Mouse (Mus musculus): Measurements from ENCODE around the gene Rassf6.

Rassf6 gene

DNA sequence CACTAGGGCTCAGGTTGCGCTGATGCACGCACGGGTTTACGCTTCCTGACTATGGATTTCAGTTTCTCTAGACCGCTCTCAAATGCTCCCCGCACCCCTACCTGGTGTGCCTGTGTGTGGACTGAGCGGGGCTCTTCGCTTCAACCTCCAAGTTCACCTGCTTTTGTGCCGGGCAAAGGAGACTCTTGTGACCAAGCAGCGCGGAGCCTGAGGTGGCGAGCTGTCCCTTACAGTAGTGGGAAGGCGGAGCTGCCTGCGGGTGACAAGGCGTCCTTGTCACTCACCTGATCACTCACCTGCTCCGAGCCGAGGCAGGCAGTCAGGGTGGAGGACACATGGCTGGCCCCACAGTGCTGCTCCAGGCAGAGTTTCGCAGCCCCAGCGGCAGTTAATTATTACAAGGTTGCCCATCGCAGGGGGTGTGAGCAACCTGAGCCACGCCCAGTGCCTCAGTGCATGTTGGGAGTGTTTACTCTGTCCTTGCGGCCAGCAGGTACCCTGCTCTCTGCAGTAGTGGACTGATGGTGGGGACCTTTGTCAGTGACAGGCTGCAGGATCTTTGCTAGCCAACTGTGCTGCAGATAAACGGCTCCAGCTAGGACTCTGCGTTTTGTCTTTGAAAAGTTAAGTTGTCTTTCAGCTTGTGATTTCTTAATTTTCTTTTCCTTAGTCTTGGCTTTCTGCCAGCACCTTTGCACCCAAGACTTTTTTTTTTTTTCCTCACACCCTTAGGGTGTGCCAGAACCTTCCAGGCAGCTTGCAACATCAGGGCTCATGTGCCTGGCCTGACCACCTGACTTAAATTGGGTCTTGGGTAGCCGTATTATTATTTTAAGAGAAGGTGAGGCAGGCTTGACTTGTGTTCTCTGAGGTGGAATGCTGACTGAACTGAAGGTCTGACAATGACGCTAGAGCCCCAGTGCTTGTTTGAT, at the start of gene Rassf6:
TSS of gene Rassf6 (minus strand) at position 372 of the 932 bp plus-strand sequence.
- no peak for DNase-seq

DNA sequence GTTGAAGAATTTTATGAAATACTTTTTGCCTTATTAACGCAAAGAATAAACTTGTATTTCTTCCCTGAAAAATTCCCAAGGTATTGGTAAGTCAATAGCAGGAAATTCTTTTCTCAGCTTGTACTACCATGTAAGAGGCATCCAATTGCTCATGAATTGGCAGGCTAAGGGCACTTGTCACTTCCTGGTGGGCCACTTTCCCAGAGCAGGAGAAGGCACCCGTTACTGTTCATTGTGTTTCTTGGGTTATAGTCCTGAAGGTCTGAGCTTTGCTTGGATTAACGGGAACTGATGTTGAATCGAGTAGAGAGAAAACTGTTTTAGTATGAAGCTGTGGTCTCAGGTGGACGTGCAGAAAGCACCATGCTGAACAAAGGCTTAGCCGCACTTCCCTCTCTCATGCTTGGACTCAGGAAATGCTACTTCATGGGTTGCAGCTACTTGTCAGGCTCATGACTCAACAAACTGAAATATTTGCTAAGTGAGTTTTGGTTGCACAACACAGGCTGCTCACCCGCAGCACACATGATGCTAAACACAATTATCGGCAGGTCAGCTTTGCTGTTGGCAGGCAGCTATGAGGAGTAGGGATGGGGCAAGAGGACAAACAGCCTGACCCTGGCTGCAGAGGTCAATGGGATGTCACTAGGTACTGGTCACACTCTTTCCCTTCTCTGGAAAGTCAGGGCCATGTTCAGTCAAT, 49.1 kb upstream of the Rassf6 start:
- no peak for DNase-seq

DNA sequence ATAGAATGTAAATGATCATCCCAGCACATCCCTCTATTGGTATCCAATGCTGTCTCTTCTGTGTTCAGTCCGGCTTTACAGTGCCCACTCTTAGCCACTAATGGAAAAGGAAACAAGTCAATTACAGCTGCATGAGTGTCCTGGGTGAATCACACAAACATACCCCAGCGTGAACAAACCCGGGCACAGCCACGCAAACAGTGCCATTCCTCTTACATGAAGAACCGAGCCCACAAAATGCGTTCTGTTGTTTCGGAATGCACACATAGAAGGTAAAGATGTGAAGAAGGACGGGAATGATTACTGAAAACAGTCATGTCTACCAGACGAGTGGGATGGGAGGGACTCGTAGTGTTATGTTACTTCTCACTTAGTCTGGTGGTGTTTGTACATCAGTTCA, 47.5 kb upstream of the Rassf6 start:
- DNase-seq: no peak

DNA sequence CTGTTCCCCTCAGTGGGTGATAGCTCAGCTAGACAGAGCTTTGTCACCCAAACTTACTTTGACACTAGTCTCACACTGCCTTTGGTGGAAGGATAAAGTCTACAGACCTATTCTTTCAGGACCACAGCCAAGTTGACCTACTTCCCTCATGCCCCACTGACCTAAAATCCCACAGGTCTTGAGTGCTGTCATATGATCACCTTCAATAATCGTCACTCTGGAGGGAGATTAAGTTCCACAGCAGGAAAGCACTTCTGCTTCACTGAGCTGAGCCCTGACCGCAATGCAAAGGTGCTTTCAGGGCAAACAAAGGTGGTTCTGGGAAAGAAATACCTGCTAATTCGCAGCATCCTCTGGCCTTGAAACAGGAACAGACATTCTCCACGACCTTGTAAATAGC, 44.5 kb upstream of the Rassf6 start:
- no peak for DNase-seq

DNA sequence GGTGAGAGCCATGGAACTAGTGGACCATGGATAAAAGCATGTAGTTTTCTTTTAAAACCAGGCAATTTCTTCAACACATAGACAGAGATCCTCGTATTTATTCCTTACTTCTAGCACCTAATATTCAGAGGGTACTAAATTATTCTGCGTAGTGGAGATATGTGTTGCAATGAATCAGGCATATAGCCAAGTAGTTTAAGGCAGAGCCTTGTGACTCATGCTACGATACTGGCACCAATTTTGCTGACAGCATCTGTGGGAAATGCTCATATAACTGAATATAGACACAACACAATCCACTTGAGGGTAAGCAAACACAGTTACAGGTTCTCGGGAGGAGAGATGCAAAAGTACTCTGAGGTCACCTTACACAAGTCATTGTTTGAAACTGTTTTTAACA, 41.4 kb upstream of the Rassf6 start:
- no peak for DNase-seq

DNA sequence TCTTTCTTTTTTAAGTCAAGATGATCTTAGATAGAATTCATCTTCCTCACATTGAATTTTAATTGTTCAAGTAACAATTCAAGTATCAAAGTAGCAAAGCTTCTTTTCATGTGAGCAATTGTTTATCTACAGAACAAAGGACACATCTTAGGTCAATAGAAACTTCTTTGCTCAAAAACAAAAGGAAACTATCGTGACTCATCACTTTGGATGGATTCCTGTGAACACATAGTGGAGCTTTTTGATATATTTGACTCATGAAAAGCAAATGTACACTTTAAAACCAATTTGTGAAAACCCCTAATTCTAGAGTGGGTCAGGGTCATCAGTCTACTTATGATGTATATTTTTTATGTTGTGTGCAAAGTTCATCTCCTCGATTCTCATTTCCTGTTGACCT, 37.1 kb upstream of the Rassf6 start:
- DNase-seq: no peak

DNA sequence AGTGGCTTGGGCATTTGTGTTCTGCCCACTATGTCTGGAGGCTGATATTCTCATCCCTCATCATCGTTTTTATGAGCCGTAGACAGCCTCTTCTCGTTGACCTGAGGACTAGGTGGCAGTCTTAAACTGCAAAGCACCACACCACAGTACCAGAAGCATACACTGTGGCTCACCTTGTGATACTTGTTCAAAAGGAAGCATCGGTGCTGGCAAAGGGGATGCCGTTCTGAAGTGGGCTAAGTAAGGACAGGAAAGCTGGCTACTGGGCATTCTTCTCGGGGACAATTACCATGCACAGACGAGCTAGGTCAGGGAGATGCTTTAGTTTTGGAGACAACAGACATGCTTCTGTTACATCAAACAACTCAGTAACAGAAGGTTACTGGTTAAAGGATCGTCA, 21.4 kb upstream of the Rassf6 start:
- no peak for DNase-seq

DNA sequence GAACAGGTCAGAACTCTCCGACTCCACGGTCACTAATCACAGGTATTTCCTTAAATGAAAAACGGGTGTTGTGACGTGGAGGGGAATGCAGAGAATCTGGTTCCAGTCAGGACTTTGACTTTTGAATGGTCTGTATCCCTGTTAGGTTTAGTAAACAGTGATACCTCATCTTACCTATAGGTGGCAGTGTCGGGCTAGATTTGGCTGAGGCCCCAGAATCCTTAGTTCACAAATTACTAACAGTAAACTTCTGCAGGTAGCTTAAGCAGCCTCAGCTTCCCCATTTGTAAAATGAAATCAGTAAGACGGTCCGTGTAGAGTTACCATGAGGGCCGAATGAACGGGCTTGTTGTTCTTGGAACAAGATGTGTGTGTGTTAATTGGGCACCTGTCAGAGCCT, 21.0 kb upstream of the Rassf6 start:
- DNase-seq: no peak

DNA sequence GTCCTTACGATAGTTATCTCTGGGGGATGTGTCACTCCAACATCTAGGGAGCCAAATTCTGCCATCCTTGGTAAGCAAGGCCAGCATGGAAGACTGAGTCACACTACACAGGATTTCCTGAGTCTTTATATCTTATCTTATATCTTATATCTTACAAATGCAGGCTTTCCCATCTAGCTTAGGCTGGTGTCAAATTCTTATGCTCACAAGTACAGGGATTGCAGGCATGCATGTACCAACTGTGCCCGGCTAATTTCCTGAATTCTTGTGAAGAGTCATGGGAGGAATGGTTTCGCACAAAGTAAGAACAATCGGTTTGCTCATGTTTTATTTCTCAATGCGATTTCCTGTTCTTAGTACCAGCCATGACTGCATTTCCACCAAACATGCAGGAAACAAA, 20.0 kb upstream of the Rassf6 start:
- no peak for DNase-seq

DNA sequence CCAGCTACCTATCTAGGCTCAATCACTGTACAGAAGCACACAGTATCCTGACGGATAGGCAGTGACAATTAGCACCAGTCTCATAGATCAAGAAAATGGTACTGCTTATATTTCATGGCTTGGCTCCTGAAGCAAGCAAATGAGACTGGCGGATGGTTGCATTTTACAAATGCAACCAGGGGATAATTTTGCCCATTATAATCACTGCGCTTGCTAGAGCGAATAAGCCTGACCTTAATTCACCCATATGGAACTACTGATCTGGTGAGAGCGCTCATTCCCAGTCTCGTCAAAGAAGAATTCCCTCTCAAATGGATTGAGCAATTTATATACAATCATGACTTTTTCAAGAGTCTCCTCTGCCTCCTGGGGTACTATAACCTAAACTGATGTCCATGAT, 16.2 kb upstream of the Rassf6 start:
- DNase-seq: no peak

DNA sequence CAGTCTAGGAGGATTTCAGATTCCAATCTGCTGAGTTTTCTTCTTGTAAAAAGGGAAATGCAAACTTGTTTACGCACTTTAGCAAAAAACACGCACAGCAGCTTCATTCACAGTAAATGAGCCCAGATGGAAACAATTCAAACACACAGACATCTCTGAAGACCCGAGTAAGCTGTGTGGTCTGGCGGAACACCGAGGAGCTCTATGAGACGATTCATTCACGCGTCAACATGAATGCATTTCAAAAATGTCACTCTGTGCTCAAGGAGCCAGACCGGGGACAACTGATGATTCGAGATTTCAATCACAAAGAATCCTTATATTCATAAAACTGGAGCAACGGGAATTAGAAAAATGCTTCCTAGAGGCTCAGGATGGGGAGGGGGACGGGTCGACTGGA, 15.4 kb upstream of the Rassf6 start:
- no peak for DNase-seq

DNA sequence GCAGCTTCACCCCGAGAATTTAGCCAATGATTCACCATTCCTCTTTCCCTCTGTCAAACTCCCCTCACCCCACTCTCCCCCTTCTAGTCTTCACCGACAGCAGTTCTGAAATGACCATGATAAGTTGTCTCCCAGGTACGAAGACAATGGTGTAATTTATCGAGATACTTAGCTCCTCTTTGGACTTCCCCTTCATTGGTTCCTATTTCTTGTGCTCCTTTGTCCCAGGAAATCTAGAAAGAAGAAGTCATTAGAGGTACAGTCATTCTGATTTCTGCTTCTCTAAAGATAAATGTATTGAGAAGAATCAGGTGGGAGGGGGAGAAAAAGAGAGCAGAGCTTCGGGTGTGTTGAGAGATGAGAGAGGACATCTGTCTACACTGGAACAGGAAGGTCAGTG, 14.3 kb upstream of the Rassf6 start:
- no peak for DNase-seq

DNA sequence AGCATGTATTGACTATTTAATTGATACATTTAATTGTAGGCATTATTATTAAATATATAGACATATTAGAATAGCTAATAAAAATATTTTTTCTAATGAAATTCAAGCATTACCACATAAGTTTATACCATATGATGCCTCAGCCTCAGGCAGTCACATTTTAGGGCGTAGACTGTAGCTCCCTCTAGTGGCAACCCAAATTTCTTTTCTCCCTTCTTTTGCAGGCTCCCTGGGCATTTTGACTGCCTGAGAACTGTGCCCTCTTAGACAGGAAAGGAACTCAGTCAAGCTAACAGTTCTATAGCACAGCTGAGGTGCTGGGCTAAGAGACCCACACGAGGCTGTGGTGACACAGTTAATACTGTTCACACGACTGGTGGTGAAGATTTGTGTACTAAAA, 12.3 kb upstream of the Rassf6 start:
- DNase-seq: no peak

DNA sequence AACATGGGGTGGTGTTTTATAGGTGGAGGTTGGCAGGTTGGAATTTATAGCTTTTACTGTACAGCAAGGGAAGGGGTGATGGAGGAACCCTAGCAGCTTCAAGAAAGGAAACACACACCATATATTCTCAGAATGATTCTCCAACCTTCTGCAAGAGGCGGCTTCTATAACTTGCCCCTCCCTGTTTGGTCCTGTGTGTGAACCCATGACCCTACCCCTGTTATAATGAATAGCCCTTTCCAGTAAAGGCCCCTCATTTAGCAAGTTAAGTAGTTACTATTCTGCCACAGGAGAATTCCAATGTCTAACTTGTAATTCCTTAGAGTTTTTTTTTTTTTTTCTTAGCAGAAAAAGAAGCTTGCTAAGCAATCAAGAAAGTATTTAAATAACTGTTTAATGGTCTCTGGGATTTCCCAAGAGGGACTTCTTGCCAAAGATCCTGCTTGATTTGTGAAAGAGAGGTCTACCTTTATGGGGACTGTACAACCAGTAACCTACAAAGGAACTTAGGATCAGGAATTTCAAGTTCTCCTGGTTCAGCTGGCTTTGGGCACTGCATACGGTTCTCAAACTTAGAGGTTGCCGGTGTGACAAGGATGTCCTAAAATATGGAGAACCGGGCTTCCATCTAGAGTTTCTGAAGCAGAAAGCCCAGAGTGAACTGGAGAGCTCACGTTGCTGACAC, 10.2 kb upstream of the Rassf6 start:
- DNase-seq: no peak

DNA sequence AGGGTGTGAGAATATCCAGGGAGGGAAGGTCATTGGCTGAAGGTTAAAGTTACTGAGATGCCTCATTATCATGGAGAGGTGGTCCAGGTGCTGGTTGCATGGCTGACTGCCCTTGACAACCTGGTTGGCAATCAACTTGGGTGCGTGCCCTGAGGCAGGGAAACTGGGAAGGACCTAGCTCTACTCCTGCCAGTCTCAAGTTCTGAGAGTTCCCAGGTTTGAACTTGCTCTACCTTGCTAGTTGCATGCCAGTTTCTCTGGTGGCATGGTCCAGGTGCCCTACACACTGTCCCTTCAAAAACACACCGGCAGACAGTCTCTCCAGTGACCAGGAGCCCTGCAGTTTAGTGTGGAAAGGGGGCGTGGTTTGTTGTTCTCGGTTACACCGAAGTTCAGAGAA, 7.0 kb upstream of the Rassf6 start:
- no peak for DNase-seq

DNA sequence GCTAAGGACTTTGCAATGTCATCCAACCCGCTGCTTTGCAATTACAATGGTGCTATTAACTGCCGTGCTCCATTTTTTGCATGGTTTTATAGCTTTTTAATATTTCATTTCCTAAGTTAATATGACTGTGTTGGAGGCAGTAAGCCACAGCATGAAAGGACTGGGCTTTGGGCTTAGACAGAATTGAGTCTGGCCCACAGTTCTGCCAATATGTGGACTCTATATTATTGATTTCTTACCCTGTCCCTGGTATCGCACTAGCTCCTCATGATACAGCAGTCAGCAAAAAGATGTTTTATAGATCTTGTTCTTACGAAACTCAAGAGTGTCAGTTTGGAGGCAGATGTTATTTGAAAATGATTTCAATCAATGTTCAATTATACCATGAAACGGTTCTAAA, 5.9 kb upstream of the Rassf6 start:
- DNase-seq: no peak

DNA sequence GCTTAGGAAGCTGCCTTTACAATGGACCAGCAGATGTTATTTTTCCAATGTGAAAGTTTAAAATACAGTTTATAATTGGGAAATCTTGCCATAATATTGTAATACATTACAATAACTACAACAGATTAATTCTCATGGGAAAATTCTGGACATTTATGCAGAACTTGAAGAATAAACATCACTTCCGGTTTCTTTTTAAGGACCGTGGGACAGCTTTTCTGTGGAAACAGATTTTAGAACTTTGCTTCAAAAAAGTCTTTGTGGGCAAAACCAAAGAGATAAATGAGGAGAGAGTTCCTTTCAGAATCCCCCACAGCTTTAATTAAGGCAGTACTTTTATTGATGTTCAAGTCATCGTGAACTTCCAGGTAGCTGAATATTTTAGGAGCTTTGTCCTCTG, 5.1 kb upstream of the Rassf6 start:
- no peak for DNase-seq

DNA sequence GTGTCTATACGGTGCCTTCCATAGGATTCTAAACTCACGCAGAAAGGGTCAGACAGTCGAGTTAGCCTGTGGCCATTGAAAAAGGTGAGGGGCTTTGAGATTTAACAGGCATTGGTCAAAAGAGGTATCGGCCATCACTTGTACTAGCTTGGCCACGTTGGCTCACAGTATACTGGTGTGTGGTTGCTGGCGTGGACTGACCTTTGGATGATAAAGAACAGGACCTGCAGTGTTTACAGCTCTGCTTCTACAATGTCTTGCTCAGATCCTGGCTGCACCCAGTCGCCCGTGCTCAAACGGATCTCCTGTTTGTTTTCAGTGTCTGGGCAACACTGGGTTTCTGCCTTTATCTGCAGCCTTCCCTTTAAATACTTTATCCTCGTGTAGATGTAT, 757 bp upstream of the Rassf6 start:
- DNase-seq: no peak

DNA sequence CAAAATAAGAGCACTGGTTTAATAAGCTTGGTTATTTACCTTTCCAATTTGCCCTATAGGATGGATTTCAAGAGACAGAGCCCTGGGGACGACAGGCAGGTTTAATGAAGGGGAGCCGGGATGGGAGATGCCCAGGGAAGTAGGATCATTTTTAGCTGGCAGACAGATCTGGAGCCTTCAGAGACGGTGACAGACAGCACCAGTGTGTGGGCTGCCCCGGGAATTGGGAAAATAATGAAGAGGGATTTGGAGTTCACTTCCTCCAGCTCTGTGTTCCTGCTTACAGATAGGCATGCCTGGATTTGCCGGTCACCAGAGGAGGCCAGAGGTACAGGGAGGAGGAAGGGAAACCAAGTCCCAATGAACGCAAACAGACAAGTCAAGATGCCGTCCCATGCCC, 5.6 kb downstream of the Rassf6 start:
- no peak for DNase-seq

DNA sequence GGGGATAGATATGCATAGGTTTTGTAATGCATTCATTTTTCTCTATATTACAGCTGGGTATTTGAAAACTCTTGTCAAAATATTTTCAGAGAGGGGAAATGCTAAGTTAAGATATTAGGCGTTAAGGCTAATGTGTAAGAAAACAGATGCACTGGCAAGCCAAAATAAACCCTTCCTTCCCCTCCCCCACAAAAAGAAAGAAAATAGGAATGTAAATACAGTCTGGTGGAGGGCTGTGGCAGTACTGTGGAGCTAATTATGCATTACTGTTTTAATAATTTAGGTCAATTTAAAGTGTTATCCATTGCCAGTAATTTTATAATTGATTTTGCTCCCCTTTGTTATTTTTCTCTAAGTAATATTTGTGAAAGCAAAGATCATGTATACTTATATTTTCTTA, 11.9 kb downstream of the Rassf6 start:
- DNase-seq: no peak

DNA sequence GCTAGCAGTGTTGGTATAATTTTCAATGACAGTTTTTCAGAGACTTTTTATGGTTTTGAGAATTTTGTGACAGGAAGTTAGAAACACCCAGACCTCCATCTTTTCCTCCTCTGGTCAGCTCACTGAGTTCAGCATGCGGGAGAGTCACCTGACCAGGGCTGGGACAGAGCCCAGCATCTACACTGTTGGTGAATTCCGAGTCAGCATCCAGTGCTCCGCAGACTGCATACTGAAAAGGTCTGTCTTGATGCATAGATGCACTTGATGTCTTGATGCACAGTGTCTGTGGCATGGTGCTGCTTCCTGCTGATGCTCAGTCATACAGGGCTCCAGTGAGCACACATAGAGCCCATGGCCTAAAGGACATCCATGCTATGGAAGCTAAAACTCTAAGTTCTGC, 12.4 kb downstream of the Rassf6 start:
- DNase-seq: no peak

DNA sequence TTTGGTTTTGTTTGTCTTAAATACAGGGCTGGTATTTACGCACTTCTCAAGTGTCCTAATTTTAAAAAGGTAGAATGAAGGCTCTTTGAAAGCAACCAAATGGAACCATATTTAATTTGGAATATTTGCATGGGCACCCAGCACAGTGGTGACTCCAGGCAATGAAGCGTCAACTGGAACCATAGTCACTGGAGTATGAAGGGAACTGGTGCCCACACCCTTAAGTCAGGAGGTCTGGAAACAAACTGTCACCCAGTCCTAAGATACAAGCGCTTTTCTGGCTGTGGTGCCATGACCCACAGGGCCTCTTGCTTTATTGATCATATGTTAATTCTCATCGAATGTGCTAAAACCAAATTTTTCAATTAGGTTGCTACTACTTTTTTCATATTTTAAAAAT, 13.0 kb downstream of the Rassf6 start:
- no peak for DNase-seq

DNA sequence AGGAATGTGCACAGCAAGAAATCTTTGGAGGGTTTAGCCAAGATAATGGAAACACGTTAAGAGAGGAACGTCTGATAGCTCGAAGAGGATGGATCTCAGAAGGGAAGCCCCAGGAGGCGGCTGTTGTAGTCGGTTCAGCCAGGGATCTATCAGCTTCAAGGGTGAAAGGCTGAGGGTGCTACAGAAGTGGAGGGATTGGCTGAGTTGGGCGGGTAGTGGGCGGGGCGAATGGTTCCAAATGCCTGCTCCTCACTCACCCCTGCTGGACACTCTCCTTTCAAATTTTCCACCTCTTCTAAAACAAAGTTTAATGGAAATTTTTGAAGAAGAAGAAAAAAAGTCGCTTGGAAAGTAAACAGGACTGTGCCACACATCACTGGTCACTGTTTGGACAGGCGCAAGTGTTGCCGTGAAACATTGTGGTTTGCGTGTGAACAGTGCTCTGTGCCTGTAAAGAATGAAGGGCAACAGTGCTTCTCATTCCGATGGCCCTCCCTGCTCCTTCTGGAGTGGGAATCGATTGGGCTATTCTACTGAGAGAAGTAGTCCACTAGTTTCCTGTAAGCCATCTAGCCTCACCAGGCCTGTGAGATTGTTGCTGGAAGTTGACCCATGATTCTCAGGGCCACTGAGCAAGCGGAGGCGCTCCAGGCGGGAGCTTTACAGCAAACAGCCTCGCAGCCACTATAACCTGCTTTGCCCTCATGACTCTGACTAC, 15.6 kb downstream of the Rassf6 start:
- DNase-seq: no peak
